In the genomic region with DNA sequence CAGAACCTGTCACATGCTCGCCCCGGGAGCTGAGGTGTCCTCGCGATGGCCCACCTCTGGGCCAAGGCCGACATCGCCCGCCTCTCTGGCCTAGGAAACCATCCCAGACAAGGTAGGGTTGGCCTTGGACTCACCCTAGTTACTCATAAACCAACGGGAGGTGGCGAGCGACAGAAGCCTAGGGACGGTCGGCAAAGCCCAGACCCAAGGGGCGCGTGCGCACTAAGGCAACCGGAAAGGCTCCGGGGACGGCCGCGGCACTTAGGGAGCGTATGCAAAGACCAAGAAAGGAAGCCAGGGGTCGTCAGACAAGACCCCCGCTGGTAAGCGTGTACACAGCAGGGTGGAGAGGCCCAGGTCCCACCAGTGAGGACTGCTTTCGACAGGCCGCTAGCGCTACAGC, we compare ENCODE assay signal across 8 mouse cellular contexts. TPM values are rescaled to one million over a fixed set of nuclear protein-coding genes. Genes with fewer than 3 reads are reported as not detected.
DNase-seq lines count a peak whose midpoint lies in the region; ATAC-seq and TF ChIP-seq lines count a peak whose summit lies in the region.

A gene (plus strand): TSS at position 208 of the 403 bp plus-strand sequence.

- TF ChIP-seq POLR2A in heart, adult 2 months (IDR thresholded peaks at IDR 0.05; ENCODE audit: insufficient read depth, low read depth, low read length) = peak; percentile 66; the same call in 1 of the 2 replicates

- peak within 1 kb of the TSS; percentile 70 for H3K4me3 ChIP-seq in embryonic facial prominence, embryonic 13.5 days
- H3K4me3 ChIP-seq in heart, adult 2 months = peak within 1 kb of the TSS; percentile 91
- H3K4me3 ChIP-seq in limb, embryonic 13.5 days = peak within 1 kb of the TSS; percentile 70
- peak within 1 kb of the TSS; percentile 62 for H3K4me3 ChIP-seq in midbrain, embryonic 16.5 days (ENCODE audit: low read depth, low read length)

- H3K9ac ChIP-seq in embryonic facial prominence, embryonic 13.5 days = peak within 1 kb of the TSS; percentile 88
- H3K9ac ChIP-seq in heart, adult 2 months (ENCODE audit: low read depth, low read length) = peak within 1 kb of the TSS; percentile 87
- H3K9ac ChIP-seq in limb, embryonic 13.5 days = peak within 1 kb of the TSS; percentile 81
- peak within 1 kb of the TSS; percentile 90 for H3K9ac ChIP-seq in midbrain, embryonic 16.5 days (ENCODE audit: low read depth, low read length)

- intact Hi-C loops in heart, adult 2 months (cut with DNase I) = loop anchor here (1.0 to 2.0 kb wide), 3 partner anchors 19 to 43 kb away; a partner anchor contains a TSS

- H3K27me3 ChIP-seq in embryonic facial prominence, embryonic 13.5 days = no peaks in the 10 kb centered on the region
- H3K27me3 ChIP-seq in heart, adult 2 months (ENCODE audit: control insufficient read depth, insufficient read depth, low read length) = no peaks in the 10 kb centered on the region
- H3K27me3 ChIP-seq in limb, embryonic 13.5 days = no peaks in the 10 kb centered on the region
- no peaks in the 10 kb centered on the region for H3K27me3 ChIP-seq in midbrain, embryonic 16.5 days (ENCODE audit: control insufficient read depth, insufficient read depth, low read depth, low read length)

- peak; percentile 61 for ATAC-seq in embryonic facial prominence, embryonic 13.5 days (ENCODE audit: insufficient number of reproducible peaks, insufficient read depth, low FRiP score, low TSS enrichment, low read depth)
- peak; percentile 75 for ATAC-seq in limb, embryonic 13.5 days (ENCODE audit: low FRiP score, low read depth)
- peak; percentile 83 for ATAC-seq in midbrain, embryonic 16.5 days

- TF ChIP-seq CTCF in heart, adult 2 months (IDR thresholded peaks at IDR 0.05) = peak; percentile 52

- TF ChIP-seq EP300 in heart, adult 2 months (IDR thresholded peaks at IDR 0.05; ENCODE audit: insufficient read depth, low read depth, low read length) = no peak; the same call in 1 of the 2 replicates

- WGBS in embryonic facial prominence, embryonic 13.5 days = under 1% methylated on average over 27 of the region's 27 CpGs
- under 1% methylated on average over 27 of the region's 27 CpGs for WGBS in heart, adult 2 months
- under 1% methylated on average over 27 of the region's 27 CpGs for WGBS in limb, embryonic 13.5 days
- WGBS in midbrain, embryonic 16.5 days = under 1% methylated on average over 27 of the region's 27 CpGs

- DNase-seq in 3134 (ENCODE audit: extremely low read depth, insufficient read length, low spot score) = peak; percentile 92
- DNase-seq in adrenal gland, postnatal 36 days = peak; percentile 94
- peak; percentile 90 to 94 for DNase-seq in heart, adult 2 months
- DNase-seq in kidney, adult 8-10 months = peak; percentile 95 to 97
- DNase-seq in spleen, postnatal 10 days (ENCODE audit: low spot score in 2 of 2) = peak; percentile 88 to 93

- peaks cover 16% of the 10 kb centered on the region for H3K36me3 ChIP-seq in embryonic facial prominence, embryonic 13.5 days
- no peaks in the 10 kb centered on the region for H3K36me3 ChIP-seq in heart, adult 2 months (ENCODE audit: control insufficient read depth, insufficient read depth, low read length)
- peaks cover 14% of the 10 kb centered on the region for H3K36me3 ChIP-seq in limb, embryonic 13.5 days
- peaks cover 8% of the 10 kb centered on the region for H3K36me3 ChIP-seq in midbrain, embryonic 16.5 days (ENCODE audit: control insufficient read depth, insufficient read depth, low read length)

- H3K9me3 ChIP-seq in embryonic facial prominence, embryonic 13.5 days = no peaks in the 10 kb centered on the region
- H3K9me3 ChIP-seq in limb, embryonic 13.5 days = no peaks in the 10 kb centered on the region
- H3K9me3 ChIP-seq in midbrain, embryonic 16.5 days (replicated peaks; ENCODE audit: control insufficient read depth, low read length, poor library complexity, severe bottlenecking) = no peaks in the 10 kb centered on the region

- H3K79me2 ChIP-seq in heart, adult 2 months (replicated peaks; ENCODE audit: control insufficient read depth, insufficient read depth, low read length) = no peaks in the 10 kb centered on the region

- peak within 1 kb of the TSS; percentile 97 for H3K27ac ChIP-seq in embryonic facial prominence, embryonic 13.5 days
- peak within 1 kb of the TSS; percentile 98 for H3K27ac ChIP-seq in heart, adult 2 months
- H3K27ac ChIP-seq in limb, embryonic 13.5 days = peak within 1 kb of the TSS; percentile 97
- peak within 1 kb of the TSS; percentile 99 for H3K27ac ChIP-seq in midbrain, embryonic 16.5 days (ENCODE audit: low read length)

- peaks cover 18% of the 10 kb centered on the region for H3K4me1 ChIP-seq in embryonic facial prominence, embryonic 13.5 days
- peaks cover 3% of the 10 kb centered on the region for H3K4me1 ChIP-seq in heart, adult 2 months (ENCODE audit: control insufficient read depth, insufficient read depth, low read length)
- H3K4me1 ChIP-seq in limb, embryonic 13.5 days = peaks cover 19% of the 10 kb centered on the region
- H3K4me1 ChIP-seq in midbrain, embryonic 16.5 days (ENCODE audit: control insufficient read depth, insufficient read depth, low read length) = peaks cover 20% of the 10 kb centered on the region

- peak within 1 kb of the TSS; percentile 80 for H3K4me2 ChIP-seq in embryonic facial prominence, embryonic 13.5 days
- H3K4me2 ChIP-seq in limb, embryonic 13.5 days (replicated peaks) = peak within 1 kb of the TSS; percentile 88
- peak within 1 kb of the TSS; percentile 68 for H3K4me2 ChIP-seq in midbrain, embryonic 16.5 days (ENCODE audit: low read length)

RNA-seq across cellular contexts. Expression of the gene that starts here (rescaled TPM):
- total RNA-seq in adrenal gland, postnatal 36 days (2021) = 100 to 1,000 TPM; 110 to 139 TPM
- polyA plus RNA-seq in embryonic facial prominence, embryonic 13.5 days (2015; fragmentation: Nextera tagmentation; extraction: Ambion mirVana) = 57.3 and 66.5 TPM in 2 replicates
- 100 to 1,000 TPM; 136 to 160 TPM for total RNA-seq in heart, adult 2 months (2021)
- 151 and 186 TPM in 2 replicates for polyA plus RNA-seq in heart, adult 2 months (2012; rRNA removed)
- 55.9 and 58.7 TPM in 2 replicates for polyA plus RNA-seq in limb, embryonic 13.5 days (2015; fragmentation: Nextera tagmentation; extraction: Ambion mirVana)
- polyA plus RNA-seq in midbrain, embryonic 16.5 days (2015; fragmentation: Nextera tagmentation; extraction: Ambion mirVana) = 134 and 137 TPM in 2 replicates

Comparison
In these comparisons a context has a peak if more than half of its experiments do, and no peak if none do; other contexts are left out.
1. Peak in every context shown above with its lines: DNase-seq, ATAC-seq, H3K4me3 ChIP-seq and H3K27ac ChIP-seq.